Comparison of ENCODE assay signal across 7 mouse cellular contexts in genomic region chr15:82964266-82964825, GRCm38 (mm10). TPM values are rescaled to one million over a fixed set of nuclear protein-coding genes. Genes with fewer than 3 reads are reported as not detected.
DNase-seq lines count a peak whose midpoint lies in the region; ATAC-seq lines count a peak whose summit lies in the region.

No protein-coding gene starts in this region.

- H3K4me1 ChIP-seq in lung, embryonic 16.5 days (replicated peaks; ENCODE audit: control insufficient read depth, insufficient read depth, low read length), result peaks cover 39% of the 10 kb centered on the region
- peaks cover 67% of the 10 kb centered on the region for H3K4me1 ChIP-seq in hindbrain, embryonic 14.5 days (replicated peaks; ENCODE audit: control insufficient read depth, insufficient read depth, low read length)
- H3K4me1 ChIP-seq in neural tube, embryonic 15.5 days, result peaks cover 78% of the 10 kb centered on the region

- peak overlapping the region; percentile 76; the same call in 1 of the 2 replicates for H3K9ac ChIP-seq in lung, embryonic 16.5 days (ENCODE audit: low read length)
- H3K9ac ChIP-seq in hindbrain, embryonic 14.5 days, result 0 out of 2 replicates have a peak overlapping the region, but pooled peaks have one; percentile 87
- H3K9ac ChIP-seq in neural tube, embryonic 15.5 days (replicated peaks), result peak overlapping the region; percentile 38

- H3K36me3 ChIP-seq in lung, embryonic 16.5 days (ENCODE audit: control insufficient read depth, insufficient read depth, low read length), result no peaks in the 10 kb centered on the region
- no peaks in the 10 kb centered on the region for H3K36me3 ChIP-seq in hindbrain, embryonic 14.5 days (replicated peaks; ENCODE audit: control insufficient read depth, insufficient read depth)
- no peaks in the 10 kb centered on the region for H3K36me3 ChIP-seq in neural tube, embryonic 15.5 days

- peak overlapping the region; percentile 63 for H3K4me3 ChIP-seq in lung, embryonic 16.5 days (ENCODE audit: low read length)
- H3K4me3 ChIP-seq in hindbrain, embryonic 14.5 days (replicated peaks; ENCODE audit: low read length), result peak overlapping the region; percentile 30; the same call in 1 of the 2 replicates
- peak overlapping the region; percentile 56 for H3K4me3 ChIP-seq in neural tube, embryonic 15.5 days (replicated peaks)

- peaks cover 20% of the 10 kb centered on the region for H3K27me3 ChIP-seq in lung, embryonic 16.5 days (ENCODE audit: control insufficient read depth, insufficient read depth, low read depth, low read length)
- peaks cover 20% of the 10 kb centered on the region for H3K27me3 ChIP-seq in hindbrain, embryonic 14.5 days (ENCODE audit: control insufficient read depth, insufficient read depth, low read length)
- peaks cover 20% of the 10 kb centered on the region for H3K27me3 ChIP-seq in neural tube, embryonic 15.5 days (replicated peaks)

- no peak for ATAC-seq in lung, embryonic 16.5 days (ENCODE audit: low read depth)
- ATAC-seq in hindbrain, embryonic 14.5 days (ENCODE audit: low FRiP score), result no peak
- ATAC-seq in neural tube, embryonic 15.5 days (ENCODE audit: low FRiP score), result no peak

- H3K4me2 ChIP-seq in lung, embryonic 16.5 days (ENCODE audit: low read depth, low read length), result no peak overlapping the region; the same call in 1 of the 2 replicates
- H3K4me2 ChIP-seq in hindbrain, embryonic 14.5 days (replicated peaks), result peak overlapping the region; percentile 80
- peak overlapping the region; percentile 83 for H3K4me2 ChIP-seq in neural tube, embryonic 15.5 days

- H3K9me3 ChIP-seq in lung, embryonic 16.5 days (ENCODE audit: control insufficient read depth, low read length), result no peaks in the 10 kb centered on the region
- H3K9me3 ChIP-seq in hindbrain, embryonic 14.5 days (ENCODE audit: control insufficient read depth, low read length), result no peaks in the 10 kb centered on the region
- no peaks in the 10 kb centered on the region for H3K9me3 ChIP-seq in neural tube, embryonic 15.5 days (replicated peaks)

- H3K27ac ChIP-seq in lung, embryonic 16.5 days (ENCODE audit: low read length), result peak overlapping the region; percentile 57; the same call in 1 of the 2 replicates
- H3K27ac ChIP-seq in hindbrain, embryonic 14.5 days, result peak overlapping the region; percentile 82
- peak overlapping the region; percentile 83 for H3K27ac ChIP-seq in neural tube, embryonic 15.5 days (replicated peaks)

- DNase-seq in lung, postnatal 4 days, result no peak
- DNase-seq in cerebellum, postnatal 36 days, result peak; percentile 57 to 60
- DNase-seq in hindbrain, embryonic 14.5 days (ENCODE audit: low spot score), result no peak
- no peak for DNase-seq in thymus, postnatal 10 days (ENCODE audit: low spot score in 2 of 2)
- DNase-seq in frontal cortex, postnatal 10 days (ENCODE audit: low spot score in 2 of 2), result no peak

- 69% methylated on average over 14 of the region's 14 CpGs for WGBS in lung, embryonic 16.5 days
- WGBS in hindbrain, embryonic 14.5 days, result 61% methylated on average over 14 of the region's 14 CpGs
- WGBS in neural tube, embryonic 15.5 days, result 50% methylated on average over 14 of the region's 14 CpGs

RNA-seq across cellular contexts. Expression of gene Tcf20, which starts 23.3 kb away (rescaled TPM):
- 7.2 and 7.3 TPM in 2 replicates for polyA plus RNA-seq in lung, embryonic 16.5 days (2015; fragmentation: Nextera tagmentation; extraction: Ambion mirVana)
- polyA plus RNA-seq in hindbrain, embryonic 14.5 days (2014; fragmentation: Nextera tagmentation; extraction: Ambion mirVana), result 14.0 TPM in 2 replicates
- 11.2 and 11.5 TPM in 2 replicates for polyA plus RNA-seq in neural tube, embryonic 15.5 days (2015; fragmentation: Nextera tagmentation; extraction: Ambion mirVana)

Comparison
In these comparisons a context has a peak if more than half of its experiments do, and no peak if none do; other contexts are left out.
1. DNase-seq: peak in cerebellum, postnatal 36 days (2 of 2); none in lung, postnatal 4 days (0 of 2), hindbrain, embryonic 14.5 days (single experiment), thymus, postnatal 10 days (0 of 2) and frontal cortex, postnatal 10 days (0 of 2).
2. Peak in every context shown above with its lines, with median percentiles within 50 percentile points of each other: H3K27ac ChIP-seq, H3K4me3 ChIP-seq and H3K9ac ChIP-seq.